Mouse (Mus musculus) cortical plate, adult 2 months (tissue): Measurements from ENCODE around the gene Pid1.

ENCODE experiments used
- CTCF ChIP-seq: fragments of 200-500 bp; IDR thresholded peaks from 2 replicates; pipeline ENCODE4 v1.5.1; 2011; ENCODE audit warnings: mild to moderate bottlenecking, control low read depth, low read length; ENCODE audit not compliant: insufficient read depth; ENCODE audit errors: extremely low read depth
- POLR2A ChIP-seq: fragments of 200-500 bp; IDR thresholded peaks from 2 replicates; pipeline ENCODE4 v1.6.1; 2011; ENCODE audit warnings: mild to moderate bottlenecking, low read length, control low read depth; ENCODE audit not compliant: insufficient read depth; ENCODE audit errors: extremely low read depth

DNA sequence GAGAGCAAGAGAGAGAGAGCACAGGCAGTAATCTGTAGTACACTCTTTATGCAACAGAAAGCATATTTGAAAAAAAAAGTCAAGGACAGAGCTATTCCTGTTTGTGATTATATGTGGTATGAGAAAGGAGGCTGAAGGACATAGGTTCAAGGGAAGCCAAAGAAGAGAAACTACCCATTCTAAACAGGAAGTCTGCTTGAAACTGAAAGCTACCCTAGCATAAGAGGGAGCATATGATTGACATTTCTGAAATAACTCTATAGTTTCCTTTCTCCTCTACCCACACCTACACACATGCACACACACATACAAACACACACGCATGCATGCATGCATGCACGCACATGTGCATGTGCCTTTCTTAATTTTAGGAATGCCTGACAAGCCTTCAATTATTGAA, 123.8 kb downstream of the Pid1 start:
- TF ChIP-seq CTCF = no peak
- no peak for TF ChIP-seq POLR2A
